Mouse (Mus musculus): ENCODE measurements around the gene Fsd1l. TPM values are rescaled to one million over a fixed set of nuclear protein-coding genes. Genes with fewer than 3 reads are reported as not detected.

The Fsd1l gene
- polyA plus RNA-seq, 1 experiment: 1.5 TPM

- 63% methylated on average over 6 of the region's 6 CpGs for WGBS
- TF ChIP-seq CTCF (IDR thresholded peaks at IDR 0.05; ENCODE audit: control insufficient read depth, insufficient read depth, low read length) (no peak), POLR2A (IDR thresholded peaks at IDR 0.05; ENCODE audit: borderline replicate concordance, control insufficient read depth, low read depth, low read length) (no peak)
- Histone ChIP-seq H3K27ac (ENCODE audit: control insufficient read depth, insufficient read depth, low read depth, low read length, poor library complexity) (no peak overlapping the region), H3K4me3 (replicated peaks; ENCODE audit: control insufficient read depth, low read depth, low read length) (no peak overlapping the region), H3K4me1 (ENCODE audit: control insufficient read depth, insufficient read depth, low read length) (no peaks in the 10 kb centered on the region)
These were observed 10.2 kb upstream of the Fsd1l start for GRCm38 (mm10) chr4:53621084-53621483.

GRCm38 (mm10) chr4:53621490-53621889 lies 9.8 kb upstream of the Fsd1l start:
- no peak overlapping the region for H3K4me3 ChIP-seq (replicated peaks; ENCODE audit: control insufficient read depth, low read depth, low read length)
- TF ChIP-seq POLR2A (IDR thresholded peaks at IDR 0.05; ENCODE audit: borderline replicate concordance, control insufficient read depth, low read depth, low read length) (no peak), CTCF (IDR thresholded peaks at IDR 0.05; ENCODE audit: control insufficient read depth, insufficient read depth, low read length) (no peak)
- no peaks in the 10 kb centered on the region for H3K4me1 ChIP-seq (ENCODE audit: control insufficient read depth, insufficient read depth, low read length)
- no peak overlapping the region for H3K27ac ChIP-seq (ENCODE audit: control insufficient read depth, insufficient read depth, low read depth, low read length, poor library complexity)
- 60% methylated on average over 5 of the region's 5 CpGs for WGBS

GRCm38 (mm10) chr4:53623711-53624110 lies 7.6 kb upstream of the Fsd1l start:
- no peak overlapping the region for H3K4me3 ChIP-seq (replicated peaks; ENCODE audit: control insufficient read depth, low read depth, low read length)
- no peak for TF ChIP-seq CTCF (IDR thresholded peaks at IDR 0.05; ENCODE audit: control insufficient read depth, insufficient read depth, low read length)
- no peak for TF ChIP-seq POLR2A (IDR thresholded peaks at IDR 0.05; ENCODE audit: borderline replicate concordance, control insufficient read depth, low read depth, low read length)
- 84% methylated on average over 1 of the region's 1 CpGs for WGBS
- H3K4me1 ChIP-seq (ENCODE audit: control insufficient read depth, insufficient read depth, low read length): no peaks in the 10 kb centered on the region
- H3K27ac ChIP-seq (ENCODE audit: control insufficient read depth, insufficient read depth, low read depth, low read length, poor library complexity): no peak overlapping the region

- Histone ChIP-seq H3K4me3 (replicated peaks; ENCODE audit: control insufficient read depth, low read depth, low read length) (no peak overlapping the region), H3K4me1 (ENCODE audit: control insufficient read depth, insufficient read depth, low read length) (no peaks in the 10 kb centered on the region), H3K27ac (ENCODE audit: control insufficient read depth, insufficient read depth, low read depth, low read length, poor library complexity) (no peak overlapping the region)
- TF ChIP-seq CTCF (IDR thresholded peaks at IDR 0.05; ENCODE audit: control insufficient read depth, insufficient read depth, low read length): no peak
- no peak for TF ChIP-seq POLR2A (IDR thresholded peaks at IDR 0.05; ENCODE audit: borderline replicate concordance, control insufficient read depth, low read depth, low read length)
- 61% methylated on average over 4 of the region's 4 CpGs for WGBS
These were observed 6.5 kb upstream of the Fsd1l start for GRCm38 (mm10) chr4:53624816-53625215.

- TF ChIP-seq CTCF (IDR thresholded peaks at IDR 0.05; ENCODE audit: control insufficient read depth, insufficient read depth, low read length) (no peak), POLR2A (IDR thresholded peaks at IDR 0.05; ENCODE audit: borderline replicate concordance, control insufficient read depth, low read depth, low read length) (no peak)
- H3K4me1 ChIP-seq (ENCODE audit: control insufficient read depth, insufficient read depth, low read length): no peaks in the 10 kb centered on the region
- 69% methylated on average over 3 of the region's 3 CpGs for WGBS
These were observed 6.0 kb upstream of the Fsd1l start for GRCm38 (mm10) chr4:53625263-53625662.

GRCm38 (mm10) chr4:53628924-53629323 lies 2.3 kb upstream of the Fsd1l start:
- WGBS: 33% methylated on average over 4 of the region's 4 CpGs
- no peak overlapping the region for H3K4me3 ChIP-seq (replicated peaks; ENCODE audit: control insufficient read depth, low read depth, low read length)
- no peak overlapping the region for H3K27ac ChIP-seq (ENCODE audit: control insufficient read depth, insufficient read depth, low read depth, low read length, poor library complexity)
- TF ChIP-seq CTCF (IDR thresholded peaks at IDR 0.05; ENCODE audit: control insufficient read depth, insufficient read depth, low read length): no peak
- TF ChIP-seq POLR2A (IDR thresholded peaks at IDR 0.05; ENCODE audit: borderline replicate concordance, control insufficient read depth, low read depth, low read length): no peak
- H3K4me1 ChIP-seq (ENCODE audit: control insufficient read depth, insufficient read depth, low read length): no peaks in the 10 kb centered on the region; the same call in 1 of the 2 replicates

More at GRCm38 (mm10) chr4:53625263-53625662, 6.0 kb upstream of the Fsd1l start:
- no peak overlapping the region for H3K27ac ChIP-seq (ENCODE audit: control insufficient read depth, insufficient read depth, low read depth, low read length, poor library complexity)
- H3K4me3 ChIP-seq (replicated peaks; ENCODE audit: control insufficient read depth, low read depth, low read length): no peak overlapping the region

GRCm38 (mm10) chr4:53630963-53631315 lies 332 bp upstream of the Fsd1l start:
- TF ChIP-seq CTCF (IDR thresholded peaks at IDR 0.05; ENCODE audit: control insufficient read depth, insufficient read depth, low read length): no peak
- TF ChIP-seq POLR2A (IDR thresholded peaks at IDR 0.05; ENCODE audit: borderline replicate concordance, control insufficient read depth, low read depth, low read length): no peak
- Histone ChIP-seq H3K4me1 (ENCODE audit: control insufficient read depth, insufficient read depth, low read length) (no peaks in the 10 kb centered on the region; the same call in 1 of the 2 replicates), H3K4me3 (replicated peaks; ENCODE audit: control insufficient read depth, low read depth, low read length) (peak overlapping the region; percentile 66), H3K27ac (ENCODE audit: control insufficient read depth, insufficient read depth, low read depth, low read length, poor library complexity) (no peak overlapping the region; the same call in 1 of the 2 replicates)
- WGBS: 42% methylated on average over 12 of the region's 12 CpGs

- Histone ChIP-seq H3K27ac (ENCODE audit: control insufficient read depth, insufficient read depth, low read depth, low read length, poor library complexity) (no peak overlapping the region), H3K4me1 (ENCODE audit: control insufficient read depth, insufficient read depth, low read length) (no peaks in the 10 kb centered on the region; the same call in 1 of the 2 replicates), H3K4me3 (replicated peaks; ENCODE audit: control insufficient read depth, low read depth, low read length) (peak overlapping the region; percentile 57)
- WGBS: 1% methylated on average over 5 of the region's 5 CpGs
- TF ChIP-seq POLR2A (IDR thresholded peaks at IDR 0.05; ENCODE audit: borderline replicate concordance, control insufficient read depth, low read depth, low read length): no peak
- TF ChIP-seq CTCF (IDR thresholded peaks at IDR 0.05; ENCODE audit: control insufficient read depth, insufficient read depth, low read length): no peak
These were observed 709 bp downstream of the Fsd1l start for GRCm38 (mm10) chr4:53632011-53632349.

- Histone ChIP-seq H3K4me3 (replicated peaks; ENCODE audit: control insufficient read depth, low read depth, low read length) (no peak overlapping the region), H3K27ac (ENCODE audit: control insufficient read depth, insufficient read depth, low read depth, low read length, poor library complexity) (no peak overlapping the region), H3K4me1 (ENCODE audit: control insufficient read depth, insufficient read depth, low read length) (no peaks in the 10 kb centered on the region; the same call in 1 of the 2 replicates)
- 82% methylated on average over 3 of the region's 3 CpGs for WGBS
- TF ChIP-seq POLR2A (IDR thresholded peaks at IDR 0.05; ENCODE audit: borderline replicate concordance, control insufficient read depth, low read depth, low read length) (no peak), CTCF (IDR thresholded peaks at IDR 0.05; ENCODE audit: control insufficient read depth, insufficient read depth, low read length) (no peak)
These were observed 4.1 kb downstream of the Fsd1l start for GRCm38 (mm10) chr4:53635336-53635735.
